Mouse (Mus musculus): ENCODE results near the gene Lck.

- TF ChIP-seq CTCF (IDR thresholded peaks at IDR 0.05; ENCODE audit: extremely low read depth, insufficient read depth, insufficient read length, insufficient replicate concordance) (no peak), POLR2A (IDR thresholded peaks at IDR 0.05; ENCODE audit: low read depth, low read length) (no peak)
Observed at GRCm38 (mm10) chr4:129505511-129505910, 67.9 kb downstream of the Lck start.

Data from spleen, adult 2 months (tissue).